ENCODE assay signal across 20 mouse cellular contexts in the genomic region with DNA sequence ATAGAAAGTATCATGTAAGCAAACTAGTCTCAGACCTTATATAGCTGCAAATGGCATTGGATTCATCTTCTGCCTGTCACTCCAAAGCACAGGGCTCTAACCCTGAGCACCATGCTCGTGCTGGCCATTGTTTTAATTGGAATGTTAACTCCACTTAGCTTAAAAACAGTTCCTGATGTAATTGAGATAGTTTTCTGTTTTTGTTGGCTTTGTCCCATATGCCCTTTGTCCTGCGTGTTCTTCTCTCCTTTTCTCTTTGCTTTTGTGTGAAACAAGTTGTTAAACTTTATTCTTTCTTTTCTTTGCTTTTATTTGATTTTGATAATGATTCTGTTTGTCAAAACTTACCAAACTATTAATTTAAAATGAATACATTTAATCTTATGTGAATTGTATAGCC. TPM values are rescaled to one million over a fixed set of nuclear protein-coding genes. Genes with fewer than 3 reads are reported as not detected.
"Had no signal": no experiment of that assay in that cellular context is flagged by ENCODE, and none has a peak within 500 bp of the region (broad histone marks: within the 10 kb centered on the region; RNA-seq: fewer than 3 reads in every experiment).

No protein-coding gene starts in this region.

- H3K9me3 ChIP-seq: lung, embryonic 15.5 days; megakaryocyte, embryonic 14.5 days; midbrain, embryonic 13.5 days; midbrain, embryonic 15.5 days; neural tube, embryonic 12.5 days; stomach, embryonic 15.5 days had no signal

- H3K27me3 ChIP-seq: lung, embryonic 15.5 days; megakaryocyte, embryonic 14.5 days; midbrain, embryonic 13.5 days; midbrain, embryonic 15.5 days; neural tube, embryonic 12.5 days; stomach, embryonic 15.5 days had no signal

- H3K4me2 ChIP-seq: lung, embryonic 15.5 days; midbrain, embryonic 11.5 days; midbrain, embryonic 13.5 days; midbrain, embryonic 15.5 days; neural tube, embryonic 12.5 days; stomach, embryonic 15.5 days had no signal

- H3K4me3 ChIP-seq: lung, embryonic 15.5 days; megakaryocyte, embryonic 14.5 days; midbrain, embryonic 13.5 days; midbrain, embryonic 15.5 days; neural tube, embryonic 12.5 days; stomach, embryonic 15.5 days had no signal

- H3K4me1 ChIP-seq: lung, embryonic 15.5 days; midbrain, embryonic 13.5 days; midbrain, embryonic 15.5 days; neural tube, embryonic 12.5 days; stomach, embryonic 15.5 days had no signal

- ATAC-seq: lung, postnatal 0 days; midbrain, embryonic 13.5 days; midbrain, embryonic 15.5 days had no signal

- H3K36me3 ChIP-seq: lung, embryonic 15.5 days; midbrain, embryonic 13.5 days; midbrain, embryonic 15.5 days; neural tube, embryonic 12.5 days; stomach, embryonic 15.5 days had no signal

- DNase-seq: lung, adult 2 months; lung, postnatal 14 days; lung, postnatal 36 days; right cerebral cortex, postnatal 14 days; thymus, adult 2 months; thymus, postnatal 25 days; thymus, postnatal 4 days had no signal

- H3K9ac ChIP-seq: lung, embryonic 15.5 days; midbrain, embryonic 13.5 days; midbrain, embryonic 15.5 days; neural tube, embryonic 12.5 days; stomach, embryonic 15.5 days had no signal

- H3K27ac ChIP-seq: lung, embryonic 15.5 days; macrophage; midbrain, embryonic 13.5 days; midbrain, embryonic 15.5 days; neural tube, embryonic 12.5 days; stomach, embryonic 15.5 days; stomach, postnatal 0 days had no signal

RNA-seq across cellular contexts. Expression of a gene that starts 53.7 kb away (rescaled TPM):
- total RNA-seq: megakaryocyte progenitor cell, adult 5-6 weeks; monocyte, adult 5-6 weeks; neutrophil, adult 5-6 weeks had no signal
- polyA plus RNA-seq: macrophage had no signal
